In the genomic region with DNA sequence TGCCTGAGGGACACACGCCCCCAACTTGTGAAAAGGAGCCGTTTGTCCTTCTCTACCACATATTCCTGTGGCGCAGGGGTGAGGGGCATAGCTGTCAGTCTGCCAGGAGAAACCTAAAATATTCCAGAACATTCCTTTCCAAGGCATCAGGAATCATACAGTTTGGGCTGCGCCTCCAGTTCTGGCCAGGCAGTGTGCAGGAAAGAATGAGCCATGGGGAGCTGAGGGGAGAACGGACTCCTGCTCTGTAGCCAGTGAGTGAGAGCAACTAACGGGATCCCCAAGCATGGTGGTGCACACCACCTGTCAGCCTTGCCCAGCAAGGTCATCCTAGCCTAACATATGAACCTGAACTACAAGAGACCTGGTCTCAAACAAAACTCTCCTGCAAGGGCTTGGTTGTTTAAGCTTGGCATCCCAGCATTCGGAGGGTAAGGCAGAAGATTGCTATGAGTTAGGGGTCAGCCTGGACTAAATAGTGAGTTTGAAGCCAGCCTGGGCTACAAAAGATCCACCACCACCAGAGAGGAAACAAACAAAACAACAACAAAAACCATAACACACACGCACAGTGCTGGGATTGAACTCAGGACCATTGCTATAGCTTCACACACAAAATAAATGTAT, we compare ENCODE assay signal across 1 mouse cellular context.
TF ChIP-seq lines count a peak whose summit lies in the region.

No protein-coding gene starts in this region.

TF ChIP-seq in CH12.LX, 34 proteins besides CTCF, POLR2A, EP300 and RAD21 (continued from another document):
- no peak for TF ChIP-seq MEF2A (IDR thresholded peaks at IDR 0.05; ENCODE audit: borderline replicate concordance, low read depth, low read length)
- TF ChIP-seq USF1 (IDR thresholded peaks at IDR 0.05; ENCODE audit: low read depth, low read length), result no peak
- no peak for TF ChIP-seq MAFK (IDR thresholded peaks at IDR 0.05; ENCODE audit: insufficient replicate concordance, low read length)
- no peak for TF ChIP-seq MAX (IDR thresholded peaks at IDR 0.05; ENCODE audit: low read length)
- no peak for TF ChIP-seq SIN3A (IDR thresholded peaks at IDR 0.05; ENCODE audit: low read length)
- TF ChIP-seq BHLHE40 (IDR thresholded peaks at IDR 0.05; ENCODE audit: low read depth, low read length), result no peak
- no peak for TF ChIP-seq USF2 (conservative IDR thresholded peaks at IDR 0.05; ENCODE audit: low read depth, low read length)
- no peak for TF ChIP-seq KAT2A (IDR thresholded peaks at IDR 0.05; ENCODE audit: insufficient replicate concordance, low read length)
